Mouse (Mus musculus) frontal cortex, postnatal 14 days (tissue): ENCODE results near the gene Prop1.

ENCODE experiments used
- DNase-seq, 2 experiments: peaks; one replicate each; pipeline ENCODE4 v3.0.0; 2022; ENCODE audit warnings: low spot score in 2 of 2

The Prop1 gene

DNA sequence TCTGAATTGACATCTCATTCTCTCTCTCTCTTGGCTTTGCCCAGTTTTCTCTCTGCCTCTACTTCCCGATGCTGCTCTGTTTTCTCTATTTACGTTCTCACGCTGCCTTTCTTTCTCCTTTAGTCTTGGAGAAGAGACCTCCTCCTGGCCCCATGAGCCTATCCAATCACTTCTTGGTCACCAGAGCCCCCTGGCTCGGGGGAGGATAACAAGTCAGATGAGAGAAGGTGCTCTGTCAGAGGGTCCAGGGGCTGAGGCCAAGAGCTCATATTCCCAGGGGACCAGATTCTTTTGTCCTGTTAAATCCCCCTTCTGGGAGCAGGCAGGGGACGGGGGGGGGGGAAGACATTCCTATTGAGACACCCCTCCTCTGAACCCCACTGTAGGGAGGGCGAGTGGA, at the start of gene Prop1:
TSS of gene Prop1 (minus strand) at position 101 of the 400 bp plus-strand sequence.
- no peak for DNase-seq

- DNase-seq: no peak
These were observed 49.7 kb upstream of the Prop1 start, which contains the start of gene Olfr51 for GRCm38 (mm10) chr11:51003296-51003695. TSS of gene Olfr51 (plus strand) at chr11:51003596.

GRCm38 (mm10) chr11:50981667-50982066, 28.1 kb upstream of the Prop1 start, which contains the start of gene Olfr1377:
TSS of gene Olfr1377 (plus strand) at chr11:50981967.
- no peak for DNase-seq

DNA sequence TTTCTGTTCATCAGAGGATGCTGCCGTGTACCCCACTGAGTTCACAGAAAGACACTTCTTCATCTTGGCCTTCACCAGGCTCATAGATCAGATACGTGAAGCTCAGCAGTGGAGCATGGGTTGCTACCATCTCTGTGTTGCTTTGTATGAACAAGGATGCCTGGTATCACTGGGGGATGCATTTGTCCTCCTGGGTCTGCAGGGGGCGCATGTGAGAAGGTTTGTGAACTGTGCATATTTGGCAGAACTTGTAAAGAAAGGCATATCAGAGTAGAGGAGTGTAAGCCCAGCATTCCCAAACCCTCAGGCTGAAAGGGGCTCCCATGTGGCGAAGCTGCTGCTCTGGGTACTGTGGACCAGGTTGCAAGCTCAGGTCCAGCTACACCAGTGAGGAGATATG, 23.7 kb upstream of the Prop1 start:
- DNase-seq: no peak

DNA sequence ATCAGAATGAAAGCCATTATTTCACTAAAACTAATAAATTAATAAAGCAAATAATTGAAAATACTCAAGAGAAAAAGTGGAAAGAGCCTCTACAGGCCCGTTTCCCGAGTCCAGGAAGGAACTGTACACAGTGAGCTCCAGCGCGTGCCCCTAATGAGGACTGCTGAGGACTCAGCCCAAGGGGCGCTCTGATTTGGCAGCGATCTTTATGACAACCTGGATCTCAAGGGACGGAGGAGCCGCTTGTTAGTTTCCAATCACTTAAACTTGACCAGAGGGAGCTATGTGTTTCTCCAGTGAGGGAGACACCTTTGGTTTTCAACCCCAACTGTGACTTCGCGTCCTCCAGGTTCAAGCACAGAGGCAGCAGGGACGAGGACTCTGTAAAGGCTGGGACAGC, 12.7 kb upstream of the Prop1 start, which contains the start of gene Olfr1378:
TSS of gene Olfr1378 (plus strand) at position 301 of the 400 bp plus-strand sequence.
- DNase-seq: no peak

DNA sequence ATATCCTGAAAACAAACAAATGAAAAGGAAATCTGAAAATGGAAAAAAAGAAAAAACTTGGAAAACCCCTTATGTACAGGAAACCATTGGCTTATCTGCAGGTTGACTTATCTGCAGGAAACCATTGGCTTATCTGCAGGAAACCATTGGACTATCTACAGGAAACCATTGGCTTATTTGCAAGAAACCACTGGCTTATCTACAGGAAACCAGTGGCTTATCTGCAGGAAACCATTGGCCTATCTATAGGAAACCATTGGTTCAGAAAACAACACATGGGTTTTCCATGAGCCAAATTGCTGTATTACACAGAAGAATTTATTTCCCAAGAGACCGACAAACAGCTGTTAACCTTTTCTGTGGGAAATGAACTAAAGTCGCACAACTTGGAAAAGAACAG, 11.3 kb upstream of the Prop1 start:
- DNase-seq: no peak

GRCm38 (mm10) chr11:50952290-50952689, 1.3 kb downstream of the Prop1 start:
- peak in 1 of 2 experiments; percentile 11 for DNase-seq

DNA sequence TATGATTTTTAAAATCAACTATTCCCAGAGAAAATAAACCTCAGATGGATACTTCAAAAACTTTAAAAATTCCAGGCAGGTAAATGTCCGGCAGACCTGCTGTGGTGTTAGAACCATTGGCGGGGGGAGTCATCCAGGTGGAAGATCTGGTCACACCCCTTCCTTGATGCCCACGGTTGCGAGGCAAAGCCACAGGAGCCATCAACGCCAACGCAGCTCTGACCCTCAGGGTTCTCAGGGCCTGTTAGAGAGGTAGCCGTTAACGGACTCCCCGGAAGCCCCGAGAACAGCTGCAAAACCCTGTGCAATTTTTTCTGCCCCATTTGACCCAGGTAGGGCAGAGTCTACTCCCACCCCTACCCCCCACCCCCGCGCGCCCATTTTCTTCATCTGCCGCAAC, 10.1 kb downstream of the Prop1 start, which contains the start of gene 4933414I15Rik:
TSS of gene 4933414I15Rik (minus strand) at position 260 of the 400 bp plus-strand sequence.
- DNase-seq: no peak

DNA sequence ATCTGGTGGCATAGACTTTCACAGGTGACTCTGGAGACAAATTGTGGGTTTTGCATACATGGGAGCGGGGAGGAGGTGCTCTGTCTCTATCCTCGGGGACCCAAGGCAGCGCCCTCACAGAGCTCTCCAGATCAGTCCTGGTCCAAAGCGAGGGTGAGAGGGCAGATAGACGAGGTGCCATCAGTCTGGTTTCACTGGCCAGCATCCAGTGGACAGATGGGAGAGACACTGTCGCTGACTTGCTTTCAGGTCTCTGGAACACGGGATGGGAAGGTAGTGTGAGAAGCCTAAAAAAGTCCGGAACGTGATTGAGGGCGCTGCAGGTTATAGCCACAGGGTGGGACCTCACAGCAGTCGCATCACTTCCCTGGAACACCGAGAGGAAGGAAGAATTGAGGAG, 11.2 kb downstream of the Prop1 start:
- no peak for DNase-seq

DNA sequence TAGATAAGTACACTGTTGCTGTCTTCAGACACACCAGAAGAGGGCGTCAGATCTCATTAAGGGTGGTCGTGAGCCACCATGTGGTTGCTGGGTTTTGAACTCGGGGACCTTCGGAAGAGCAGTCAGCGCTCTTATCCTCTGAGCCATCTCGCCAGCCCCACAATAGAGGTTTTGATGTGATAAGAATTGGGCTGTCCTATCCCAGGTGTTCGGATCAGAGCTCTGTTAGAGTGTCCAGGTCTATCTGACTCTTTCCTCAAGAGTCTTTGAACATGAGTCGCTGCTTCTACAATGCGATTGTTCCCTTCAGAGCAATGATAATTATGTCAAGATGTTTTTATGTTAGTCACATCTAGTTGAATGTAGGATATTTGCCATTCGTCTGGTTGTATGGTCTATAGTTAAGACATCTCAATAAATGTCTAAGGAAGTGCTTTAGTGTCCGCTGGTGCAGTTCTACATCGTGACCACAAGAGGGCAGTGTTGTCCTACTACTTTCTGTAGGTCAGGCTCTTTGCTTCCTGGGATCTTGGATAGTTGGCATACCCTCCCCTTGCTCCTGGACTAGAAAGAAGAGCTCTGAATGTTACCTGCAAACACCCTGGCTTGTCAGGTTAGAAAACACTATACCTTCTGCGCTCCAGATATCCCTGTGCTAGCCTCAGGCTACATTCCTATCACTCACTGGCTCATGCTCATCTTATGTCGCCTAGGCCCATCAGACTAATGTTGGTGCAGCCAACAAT, 13.8 kb downstream of the Prop1 start:
- no peak for DNase-seq

- DNase-seq: no peak
These were observed 15.1 kb downstream of the Prop1 start for GRCm38 (mm10) chr11:50938435-50938834.

- no peak for DNase-seq
These were observed 21.5 kb downstream of the Prop1 start for GRCm38 (mm10) chr11:50932040-50932439.

GRCm38 (mm10) chr11:50931451-50931866, 22.1 kb downstream of the Prop1 start, which contains the start of gene Zfp354b:
TSS of gene Zfp354b (minus strand) at chr11:50931633.
- peak; percentile 78 to 79 for DNase-seq

GRCm38 (mm10) chr11:50931021-50931420, 22.5 kb downstream of the Prop1 start:
- no peak for DNase-seq

GRCm38 (mm10) chr11:50930469-50931014, 23.0 kb downstream of the Prop1 start:
- DNase-seq: no peak

- DNase-seq: peak; percentile 89 to 90
These were observed 37.8 kb downstream of the Prop1 start, which contains the start of gene Zfp2 for GRCm38 (mm10) chr11:50915671-50916320. TSS of gene Zfp2 (minus strand) at chr11:50916165.

- DNase-seq: no peak
These were observed 39.1 kb downstream of the Prop1 start for GRCm38 (mm10) chr11:50914461-50914860.

DNA sequence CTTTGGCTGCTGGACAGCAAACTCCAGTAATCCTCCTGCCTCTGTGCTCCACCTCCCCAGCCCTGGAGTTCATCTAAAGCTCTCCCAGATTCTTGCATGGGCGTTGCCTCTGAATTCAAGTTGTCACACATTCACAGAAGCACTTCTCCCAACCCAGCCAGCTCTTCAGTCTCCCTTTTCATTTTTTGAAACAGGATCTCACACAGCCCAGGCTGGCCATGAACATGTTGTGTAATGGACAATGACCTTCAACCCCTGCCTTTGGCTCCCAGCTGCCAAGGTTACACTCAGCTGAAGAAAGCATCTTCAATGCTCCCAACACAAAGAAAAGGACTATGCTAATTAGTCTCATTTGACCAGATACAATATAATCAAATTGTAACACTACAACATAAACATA, 40.3 kb downstream of the Prop1 start:
- no peak for DNase-seq

DNA sequence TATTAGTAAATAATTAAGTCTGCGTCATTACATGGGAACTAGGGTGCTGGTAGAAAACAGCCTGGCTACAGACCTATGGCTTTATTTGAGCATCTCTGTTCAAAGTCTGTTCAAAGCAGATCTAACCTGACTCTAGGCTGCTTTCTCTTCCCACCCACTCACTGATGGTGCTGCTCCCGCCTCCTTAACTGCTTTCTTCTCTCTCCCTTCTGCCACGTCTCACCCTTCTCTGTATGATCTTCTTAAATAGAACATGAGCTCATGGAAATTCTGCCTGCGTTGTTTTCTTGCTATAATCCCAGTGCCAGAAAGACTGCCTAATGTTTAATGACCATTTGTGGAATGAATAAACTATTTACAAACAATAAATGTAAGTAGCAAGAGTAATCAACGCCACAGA, 45.4 kb downstream of the Prop1 start:
- no peak for DNase-seq
